Mouse (Mus musculus): ENCODE measurements at regions not wholly inside any gene's neighbourhood (a gene's known extent, or its start where the extent isn't known, plus 50 kb on each side); places are given as distances from the start of the nearest gene placed in this dataset.

GRCm38 (mm10) chr13:70963384-70963783, 121.8 kb upstream of the Adamts16 start:
- Histone ChIP-seq H3K36me3 (ENCODE audit: control insufficient read depth in 1 of 2, insufficient read depth in 2 of 2, low read length in 2 of 2) (no peaks in the 10 kb centered on the region), H3K79me2 (ENCODE audit: control insufficient read depth, insufficient read depth, low read length, poor library complexity) (no peaks in the 10 kb centered on the region), H3K4me1 (ENCODE audit: control insufficient read depth in 1 of 2, insufficient read depth in 2 of 2, low read length in 2 of 2) (no peaks in the 10 kb centered on the region), H3K27me3 (ENCODE audit: control insufficient read depth in 1 of 2, insufficient read depth in 2 of 2, low read length in 2 of 2) (no peaks in the 10 kb centered on the region), H3K9ac (ENCODE audit: control insufficient read depth, low read depth, low read length, poor library complexity, severe bottlenecking) (no peak overlapping the region), H3K4me3 (ENCODE audit: control insufficient read depth in 1 of 2, insufficient read depth in 1 of 2, low read depth in 2 of 2, low read length in 2 of 2) (no peak overlapping the region), H3K27ac (ENCODE audit: control insufficient read depth, low read depth, low read length) (no peak overlapping the region), H3K9me3 (replicated peaks; ENCODE audit: insufficient read depth, low read length) (no peaks in the 10 kb centered on the region)
- TF ChIP-seq NELFE (IDR thresholded peaks at IDR 0.05; ENCODE audit: low read depth, low read length) (no peak), CHD2 (IDR thresholded peaks at IDR 0.05; ENCODE audit: low read length) (no peak), CHD1 (IDR thresholded peaks at IDR 0.05; ENCODE audit: low read depth, low read length) (no peak), ZNF384 (IDR thresholded peaks at IDR 0.05; ENCODE audit: low read depth, low read length) (no peak), HCFC1 (IDR thresholded peaks at IDR 0.05; ENCODE audit: low read depth, low read length) (no peak), ZKSCAN1 (IDR thresholded peaks at IDR 0.05; ENCODE audit: low read depth, low read length) (no peak), GATA1 (IDR thresholded peaks at IDR 0.05; ENCODE audit: low read depth, low read length) (no peak), UBTF (IDR thresholded peaks at IDR 0.05; ENCODE audit: borderline replicate concordance, insufficient read depth, low read depth, low read length) (no peak), POLR2AphosphoS5 (IDR thresholded peaks at IDR 0.05; ENCODE audit: borderline replicate concordance, low read depth, low read length) (no peak), E2F4 (IDR thresholded peaks at IDR 0.05; ENCODE audit: borderline replicate concordance, low read depth, low read length) (no peak), MEF2A (IDR thresholded peaks at IDR 0.05; ENCODE audit: extremely low read depth, insufficient replicate concordance, low read depth, low read length, poor library complexity, severe bottlenecking) (no peak), ZMIZ1 (IDR thresholded peaks at IDR 0.05; ENCODE audit: low read depth, low read length) (no peak), MAFK (IDR thresholded peaks at IDR 0.05; ENCODE audit: borderline replicate concordance, low read depth, low read length) (no peak), POLR2AphosphoS2 (IDR thresholded peaks at IDR 0.05; ENCODE audit: low read length) (no peak)
- no peak for DNase-seq (ENCODE audit: low read depth, low spot score)

GRCm38 (mm10) chr13:70934309-70935037, 92.9 kb upstream of the Adamts16 start:
- DNase-seq (ENCODE audit: low read depth, low spot score) = no peak
- no peaks in the 10 kb centered on the region for H3K27me3 ChIP-seq (ENCODE audit: control insufficient read depth in 1 of 2, insufficient read depth in 2 of 2, low read length in 2 of 2)
- H3K9me3 ChIP-seq (replicated peaks; ENCODE audit: insufficient read depth, low read length) = no peaks in the 10 kb centered on the region
- no peaks in the 10 kb centered on the region for H3K79me2 ChIP-seq (ENCODE audit: control insufficient read depth, insufficient read depth, low read length, poor library complexity)
- H3K4me3 ChIP-seq (ENCODE audit: control insufficient read depth in 1 of 2, insufficient read depth in 1 of 2, low read depth in 2 of 2, low read length in 2 of 2) = no peak overlapping the region
- H3K4me1 ChIP-seq (ENCODE audit: control insufficient read depth in 1 of 2, insufficient read depth in 2 of 2, low read length in 2 of 2) = no peaks in the 10 kb centered on the region; a peak in 1 of 4 replicates
- H3K9ac ChIP-seq (ENCODE audit: control insufficient read depth, low read depth, low read length, poor library complexity, severe bottlenecking) = no peak overlapping the region
- TF ChIP-seq KAT2A (conservative IDR thresholded peaks at IDR 0.05; ENCODE audit: low read depth, low read length) (no peak), CHD2 (IDR thresholded peaks at IDR 0.05; ENCODE audit: low read length) (no peak)
- no peaks in the 10 kb centered on the region for H3K36me3 ChIP-seq (ENCODE audit: control insufficient read depth in 1 of 2, insufficient read depth in 2 of 2, low read length in 2 of 2)
- no peak overlapping the region for H3K27ac ChIP-seq (ENCODE audit: control insufficient read depth, low read depth, low read length)
